Mouse (Mus musculus) cerebellum, adult 2 months (tissue): Measurements from ENCODE around the gene She.

Source experiments
- CTCF ChIP-seq: fragments of 200-500 bp; IDR thresholded peaks from 2 replicates; pipeline ENCODE4 v1.5.1; 2011; ENCODE audit warnings: low read depth, mild to moderate bottlenecking, control low read depth, low read length, moderate library complexity, borderline replicate concordance; ENCODE audit not compliant: insufficient read depth
- POLR2A ChIP-seq: fragments of 200-500 bp; IDR thresholded peaks from 2 replicates; pipeline ENCODE4 v1.6.1; 2011; ENCODE audit warnings: low read length, control low read depth, borderline replicate concordance; ENCODE audit not compliant: insufficient read depth

DNA sequence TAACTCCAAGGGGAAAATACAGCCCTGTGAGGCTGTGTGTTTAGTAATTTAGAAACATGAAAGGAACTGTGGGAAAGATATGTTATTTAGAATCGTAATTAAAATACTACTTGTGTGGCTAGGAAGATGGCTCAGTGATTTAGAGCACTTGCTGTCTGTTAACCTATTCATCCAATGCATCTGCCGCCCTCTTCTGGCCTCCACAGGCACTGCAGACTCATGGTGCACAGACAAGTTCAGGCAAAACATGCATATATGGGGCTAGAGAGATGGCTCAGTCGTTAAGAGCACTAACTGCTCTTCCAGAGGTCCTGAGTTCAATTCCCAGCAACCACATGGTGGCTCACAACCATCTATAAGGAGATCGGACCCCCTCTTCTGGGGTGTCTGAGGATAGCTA, 11.1 kb downstream of the She start:
- TF ChIP-seq CTCF: peak; percentile 30; the same call in 1 of the 2 replicates
- TF ChIP-seq POLR2A: no peak
